Mouse (Mus musculus) right cerebral cortex, postnatal 25 days (tissue): ENCODE data around the gene Frmd4a.
"Not testable (repeated sequence)": the region's sequence is repeated elsewhere in the genome, so short reads cannot be mapped to it uniquely, and the experiment has no call there.

Source experiments
- DNase-seq: peaks from one replicate; pipeline ENCODE4 v3.0.0; 2022

The Frmd4a gene

GRCm38 (mm10) chr2:4593878-4594387 is 576.4 kb downstream of the Frmd4a start:
- no peak for DNase-seq

- no peak for DNase-seq
Observed at GRCm38 (mm10) chr2:4596992-4597391, 579.5 kb downstream of the Frmd4a start.

- peak; percentile 58 for DNase-seq
Observed at GRCm38 (mm10) chr2:4601034-4601890, 583.7 kb downstream of the Frmd4a start.

GRCm38 (mm10) chr2:4603361-4603945 is 585.9 kb downstream of the Frmd4a start:
- no peak for DNase-seq

- DNase-seq: no peak
Observed at GRCm38 (mm10) chr2:4606559-4606958, 589.0 kb downstream of the Frmd4a start.

GRCm38 (mm10) chr2:4608253-4608652 is 590.7 kb downstream of the Frmd4a start:
- no peak for DNase-seq

GRCm38 (mm10) chr2:4609433-4609832 is 591.9 kb downstream of the Frmd4a start:
- no peak for DNase-seq

GRCm38 (mm10) chr2:4611295-4611694 is 593.8 kb downstream of the Frmd4a start:
- no peak for DNase-seq

GRCm38 (mm10) chr2:4611704-4612103 is 594.2 kb downstream of the Frmd4a start:
- DNase-seq: no peak

- not testable (repeated sequence) for DNase-seq
Observed at GRCm38 (mm10) chr2:4614276-4614929, 596.9 kb downstream of the Frmd4a start.

GRCm38 (mm10) chr2:4615014-4615546 is 597.6 kb downstream of the Frmd4a start:
- no peak for DNase-seq

- DNase-seq: no peak
Observed at GRCm38 (mm10) chr2:4616995-4617394, 599.5 kb downstream of the Frmd4a start.

GRCm38 (mm10) chr2:4619126-4619525 is 601.6 kb downstream of the Frmd4a start:
- DNase-seq: not testable (repeated sequence)

GRCm38 (mm10) chr2:4619893-4620593 is 602.5 kb downstream of the Frmd4a start:
- DNase-seq: no peak

- no peak for DNase-seq
Observed at GRCm38 (mm10) chr2:4620640-4621401, 603.3 kb downstream of the Frmd4a start.

- no peak for DNase-seq
Observed at GRCm38 (mm10) chr2:4621471-4621985, 604.0 kb downstream of the Frmd4a start.

- no peak for DNase-seq
Observed at GRCm38 (mm10) chr2:4626911-4627310, 609.4 kb downstream of the Frmd4a start.

GRCm38 (mm10) chr2:4628920-4629319 is 611.4 kb downstream of the Frmd4a start:
- no peak for DNase-seq

GRCm38 (mm10) chr2:4629470-4629869 is 612.0 kb downstream of the Frmd4a start:
- DNase-seq: no peak

- no peak for DNase-seq
Observed at GRCm38 (mm10) chr2:4630197-4630835, 612.8 kb downstream of the Frmd4a start.

GRCm38 (mm10) chr2:4635804-4636203 is 618.3 kb downstream of the Frmd4a start:
- DNase-seq: no peak
